Mouse (Mus musculus) neural tube, embryonic 12.5 days (tissue): ENCODE data around the gene Angpt4. TPM values are rescaled to one million over a fixed set of nuclear protein-coding genes. Genes with fewer than 3 reads are reported as not detected.

Experiments
- microRNA counts: library from miRNA; unstranded; fragments of <30 nt; microRNA quantifications from one replicate; lab custom pipeline; 2017
- microRNA-seq: library from miRNA; unstranded; fragments of <30 nt; microRNA quantifications from one replicate; pipeline ENCODE4, GENCODE M21; 2017
- polyA plus RNA-seq: library from polyadenylated mRNA; unstranded; fragments of >200 nt; fragmentation: Nextera tagmentation; extraction: Ambion mirVana; gene quantifications from 2 replicates; pipeline ENCODE4 v1.2.1, GENCODE M21; 2016

Angpt4 gene
- polyA plus RNA-seq, 1 experiment from 2014 or later: 0.39 TPM

MicroRNAs encoded within 50 kb of the gene (microRNA counts, 519-probe panel; counts per million panel counts)
- microRNA mmu-miR-1953 (lab: Ali Mortazavi, UCI): 342 counts per million, percentile 67 among the panel's probes with 10 or more counts

Small RNA genes lying within 50 kb of the gene (microRNA-seq; reads per million reads assigned to microRNA genes)
- gene Mir1953: not detected

Other genes with a start within 250 kb of the Angpt4 start
- 0.11 TPM in 1 of 2 replicates, not detected in the other for gene Rad21l, start 242.7 kb upstream of the Angpt4 start, polyA plus RNA-seq
- 12.6 and 14.2 TPM in 2 replicates for gene Tmem74b, start 209.2 kb upstream of the Angpt4 start, polyA plus RNA-seq
- gene Psmf1, start 167.0 kb upstream of the Angpt4 start, polyA plus RNA-seq: 45.2 and 49.7 TPM in 2 replicates
- 0.27 and 0.38 TPM in 2 replicates for gene Rspo4, start 68.3 kb upstream of the Angpt4 start, polyA plus RNA-seq
- gene Fam110a, start 69.0 kb downstream of the Angpt4 start, polyA plus RNA-seq: 91.5 and 94.3 TPM in 2 replicates
- 1.1 and 1.3 TPM in 2 replicates for gene Slc52a3, start 85.3 kb downstream of the Angpt4 start, polyA plus RNA-seq
- gene Scrt2, start 170.3 kb downstream of the Angpt4 start, polyA plus RNA-seq: 34.5 and 35.4 TPM in 2 replicates
- 19.5 and 20.2 TPM in 2 replicates for gene Srxn1, start 194.3 kb downstream of the Angpt4 start, polyA plus RNA-seq
- 22.6 and 26.3 TPM in 2 replicates for gene Tcf15, start 232.4 kb downstream of the Angpt4 start, polyA plus RNA-seq